Mouse (Mus musculus): ENCODE data around the gene Wfdc3. TPM values are rescaled to one million over a fixed set of nuclear protein-coding genes. Genes with fewer than 3 reads are reported as not detected.

The Wfdc3 gene
- polyA plus RNA-seq, 1 experiment: 3.3 TPM

- no peak for DNase-seq (ENCODE audit: extremely low spot score in 1 of 2, low spot score in 1 of 2)
Observed at GRCm38 (mm10) chr2:164776801-164777200, 31.1 kb upstream of the Wfdc3 start.

DNA sequence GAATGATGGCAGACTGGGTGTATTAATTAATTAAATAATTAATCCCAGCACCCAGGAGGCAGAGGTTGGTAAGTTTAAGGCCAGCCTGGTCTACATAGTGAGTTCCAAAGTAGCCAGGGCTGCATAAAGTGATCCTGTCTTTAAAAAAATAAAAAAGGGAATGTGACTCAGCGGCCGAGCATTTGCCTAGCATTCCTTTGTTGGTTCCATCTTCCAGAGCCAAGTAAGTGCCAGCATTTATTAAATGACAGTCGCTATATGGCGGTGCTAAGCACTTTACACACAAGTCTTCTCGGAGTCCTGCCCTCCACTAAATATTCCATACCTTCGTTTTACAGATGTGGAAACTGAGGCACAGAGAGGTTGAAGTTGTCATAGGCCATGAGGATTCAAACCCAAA is 30.4 kb upstream of the Wfdc3 start:
- no peak for DNase-seq (ENCODE audit: extremely low spot score in 1 of 2, low spot score in 1 of 2)

DNA sequence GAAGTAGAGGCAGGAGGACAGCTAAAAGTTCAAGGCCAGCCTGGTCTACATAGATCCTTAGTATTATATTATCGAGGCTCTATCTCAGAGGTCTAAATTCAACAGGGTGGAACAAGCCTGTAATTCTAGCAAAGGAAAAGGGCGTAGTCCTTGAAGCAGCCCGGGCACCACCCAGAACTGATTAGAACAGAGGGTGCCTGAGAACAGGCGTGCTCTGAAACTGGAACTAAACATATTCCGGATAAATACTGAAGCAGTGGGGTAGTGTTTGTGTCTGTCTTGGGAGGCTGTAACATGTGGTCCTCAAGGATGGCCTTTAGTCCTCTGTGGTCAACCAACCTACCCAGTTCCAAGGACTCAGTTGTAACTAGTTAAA is 28.2 kb upstream of the Wfdc3 start:
- DNase-seq (ENCODE audit: extremely low spot score in 1 of 2, low spot score in 1 of 2): no peak

DNA sequence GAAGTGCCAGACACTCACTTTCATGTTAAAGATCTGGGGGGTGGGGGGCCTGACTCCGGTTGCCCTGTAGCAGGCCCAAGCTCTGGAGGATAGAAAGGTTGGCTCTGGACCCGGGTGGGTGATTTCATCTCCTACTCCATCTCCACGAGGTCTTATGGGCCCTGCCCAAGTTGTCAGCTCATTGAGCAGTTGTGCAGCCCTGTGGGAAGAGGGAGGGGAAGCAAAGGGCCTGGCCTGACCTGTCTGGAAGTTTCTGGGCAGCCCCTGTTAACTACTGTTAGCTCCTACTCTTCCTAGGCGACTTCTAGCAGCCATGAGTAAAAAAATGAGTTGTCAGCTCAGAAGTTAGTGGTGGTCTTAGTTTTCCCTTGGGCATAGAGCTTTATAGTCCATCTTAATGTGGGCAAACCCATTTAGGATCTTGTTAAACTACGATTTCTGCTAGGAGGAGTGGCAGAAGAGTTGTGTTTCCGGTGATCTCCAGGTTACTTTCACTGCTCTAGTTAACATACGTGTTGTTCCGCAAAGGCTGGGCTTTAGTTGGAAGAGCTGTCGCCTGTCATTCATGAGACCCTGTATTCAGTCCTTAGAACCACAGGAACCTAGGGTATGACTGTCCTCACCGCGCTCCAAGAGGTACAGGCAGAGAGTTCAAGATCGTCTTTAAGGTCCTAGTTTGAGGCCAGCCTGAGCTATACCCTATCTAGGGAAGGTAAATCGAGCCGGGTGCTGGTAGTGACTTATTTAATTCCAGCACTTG is 27.7 kb upstream of the Wfdc3 start:
- no peak for DNase-seq (ENCODE audit: extremely low spot score in 1 of 2, low spot score in 1 of 2)

GRCm38 (mm10) chr2:164771123-164771522 is 25.4 kb upstream of the Wfdc3 start:
- no peak for DNase-seq (ENCODE audit: extremely low spot score in 1 of 2, low spot score in 1 of 2)

DNA sequence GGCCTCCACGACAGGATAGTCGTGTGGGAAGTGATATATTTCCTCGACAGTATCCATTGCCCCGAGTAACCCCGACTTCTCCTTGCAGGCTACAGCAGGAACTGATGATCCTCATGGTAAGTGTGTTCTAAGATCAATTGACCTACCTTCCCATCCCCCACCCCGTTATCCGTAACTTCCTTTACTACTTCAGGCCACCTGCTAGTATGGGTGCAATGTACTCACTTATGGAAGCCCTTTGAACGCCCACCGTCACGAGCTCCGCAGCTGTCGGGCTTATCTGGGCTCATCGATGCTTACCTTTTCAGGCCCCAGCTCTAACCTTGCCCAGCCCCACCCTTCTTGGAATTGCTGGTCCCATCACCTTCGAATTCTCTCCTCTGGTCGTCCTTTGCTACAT is 24.5 kb upstream of the Wfdc3 start:
- no peak for DNase-seq (ENCODE audit: extremely low spot score in 1 of 2, low spot score in 1 of 2)

GRCm38 (mm10) chr2:164769258-164770037 is 23.7 kb upstream of the Wfdc3 start, which contains the start of gene Ube2c:
Gene Ube2c, plus strand, starts transcription at chr2:164769898.
- DNase-seq (ENCODE audit: extremely low spot score in 1 of 2, low spot score in 1 of 2): peak; percentile 96 to 99

GRCm38 (mm10) chr2:164767812-164768540 is 22.2 kb upstream of the Wfdc3 start:
- DNase-seq (ENCODE audit: extremely low spot score in 1 of 2, low spot score in 1 of 2): no peak

- DNase-seq (ENCODE audit: extremely low spot score in 1 of 2, low spot score in 1 of 2): peak; percentile 59 to 60
Observed at GRCm38 (mm10) chr2:164765841-164766240, 20.1 kb upstream of the Wfdc3 start.

- no peak for DNase-seq (ENCODE audit: extremely low spot score in 1 of 2, low spot score in 1 of 2)
Observed at GRCm38 (mm10) chr2:164762593-164762992, 16.9 kb upstream of the Wfdc3 start.

- no peak for DNase-seq (ENCODE audit: extremely low spot score in 1 of 2, low spot score in 1 of 2)
Observed at GRCm38 (mm10) chr2:164761971-164762370, 16.2 kb upstream of the Wfdc3 start.

GRCm38 (mm10) chr2:164761502-164761901 is 15.8 kb upstream of the Wfdc3 start:
- DNase-seq (ENCODE audit: extremely low spot score in 1 of 2, low spot score in 1 of 2): no peak

GRCm38 (mm10) chr2:164760059-164760833 is 14.5 kb upstream of the Wfdc3 start:
- no peak for DNase-seq (ENCODE audit: extremely low spot score in 1 of 2, low spot score in 1 of 2)

GRCm38 (mm10) chr2:164758692-164759091 is 13.0 kb upstream of the Wfdc3 start:
- no peak for DNase-seq (ENCODE audit: extremely low spot score in 1 of 2, low spot score in 1 of 2)

- no peak for DNase-seq (ENCODE audit: extremely low spot score in 1 of 2, low spot score in 1 of 2)
Observed at GRCm38 (mm10) chr2:164757841-164758240, 12.1 kb upstream of the Wfdc3 start.

GRCm38 (mm10) chr2:164754800-164755199 is 9.1 kb upstream of the Wfdc3 start:
- DNase-seq (ENCODE audit: extremely low spot score in 1 of 2, low spot score in 1 of 2): no peak

- DNase-seq (ENCODE audit: extremely low spot score in 1 of 2, low spot score in 1 of 2): no peak
Observed at GRCm38 (mm10) chr2:164754105-164754504, 8.4 kb upstream of the Wfdc3 start.

DNA sequence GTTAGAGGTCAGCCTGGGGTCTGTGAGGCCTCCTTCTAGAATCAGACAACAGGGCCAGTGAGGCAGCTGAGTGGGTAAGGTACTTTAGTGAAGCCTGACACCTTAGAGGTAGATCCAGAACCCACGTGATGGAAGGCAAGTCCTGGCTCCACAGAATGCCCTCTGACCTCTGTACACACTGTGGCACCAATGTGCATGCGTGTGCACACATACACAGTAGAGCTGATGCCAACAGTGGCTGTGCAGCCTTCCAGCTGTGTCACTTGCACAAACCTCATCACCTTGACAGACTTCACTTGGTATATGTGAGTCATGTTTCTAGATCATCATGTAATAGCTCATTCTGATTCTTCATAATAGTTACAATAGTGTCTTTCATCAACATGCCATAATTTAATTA is 6.7 kb upstream of the Wfdc3 start:
- no peak for DNase-seq (ENCODE audit: extremely low spot score in 1 of 2, low spot score in 1 of 2)

- DNase-seq (ENCODE audit: extremely low spot score in 1 of 2, low spot score in 1 of 2): no peak
Observed at GRCm38 (mm10) chr2:164748991-164749390, 3.3 kb upstream of the Wfdc3 start.

GRCm38 (mm10) chr2:164748191-164748590 is 2.5 kb upstream of the Wfdc3 start:
- DNase-seq (ENCODE audit: extremely low spot score in 1 of 2, low spot score in 1 of 2): no peak

- DNase-seq (ENCODE audit: extremely low spot score in 1 of 2, low spot score in 1 of 2): no peak
Observed at GRCm38 (mm10) chr2:164746693-164747092, 962 bp upstream of the Wfdc3 start.
